Mouse (Mus musculus) heart, adult 2 months (tissue): ENCODE measurements around the gene Myo18b.

Source experiments
- CTCF ChIP-seq: fragments of 200-600 bp; IDR thresholded peaks from 2 replicates; pipeline ENCODE4 v1.8.1; 2022; ENCODE audit warnings: antibody characterized with exemption, mild to moderate bottlenecking, moderate library complexity
- POLR2A ChIP-seq: fragments of 200-500 bp; IDR thresholded peaks from 2 replicates; pipeline ENCODE4 v1.6.1; 2011; ENCODE audit warnings: mild to moderate bottlenecking, low read depth, low read length, control low read depth; ENCODE audit not compliant: insufficient read depth

DNA sequence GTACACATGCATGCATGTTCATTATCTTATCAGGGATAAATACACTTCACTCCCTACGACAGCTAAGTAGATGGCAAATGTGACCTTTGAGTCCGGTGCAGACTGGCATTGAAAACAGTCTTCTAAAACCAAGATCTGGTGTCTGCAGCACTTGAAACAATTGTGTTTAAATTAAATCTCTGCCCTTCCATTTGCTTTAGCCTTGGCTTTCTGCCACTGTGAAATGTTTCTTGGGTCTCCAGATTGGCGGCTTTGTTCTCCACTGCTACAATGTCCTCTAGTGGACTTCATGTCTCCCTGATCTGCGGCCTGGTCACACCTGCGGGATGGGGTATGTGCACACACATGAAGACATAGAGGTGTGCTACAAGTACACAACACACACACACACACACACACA lies 221.4 kb downstream of the Myo18b start:
- TF ChIP-seq CTCF, result no peak
- TF ChIP-seq POLR2A, result no peak
